Mouse (Mus musculus) Patski (cell line): ENCODE measurements around the gene Myd88. TPM values are rescaled to one million over a fixed set of nuclear protein-coding genes. Genes with fewer than 3 reads are reported as not detected.

ENCODE experiments used
- ATAC-seq: fragments of 100-300 bp; one replicate; pipeline ENCODE4 v1.8.0; 2021
- CTCF ChIA-PET: fragments of 350-600 bp; sonication (Branson Sonifier 250); formaldehyde crosslinking; loops from one replicate; lab custom pipeline; 2022; ENCODE audit warnings: inconsistent platforms; lab: Charles Lee
- POLR2A ChIA-PET: fragments of 350-600 bp; sonication (Branson Sonifier 250); formaldehyde crosslinking; loops from one replicate; lab custom pipeline; 2022; ENCODE audit warnings: antibody characterized with exemption, inconsistent platforms; lab: Charles Lee
- DNase-seq: peaks from one replicate; pipeline ENCODE4 v3.0.0-alpha.2; 2011; ENCODE audit warnings: low read depth, low spot score
- H3K27me3 ChIP-seq: fragments of 371-371 bp; one replicate; pipeline ENCODE4 v1.5.1; 2021
- CTCF ChIP-seq: fragments of 100-300 bp; IDR thresholded peaks from one replicate; pipeline ENCODE4 v1.5.1; 2021
- in situ Hi-C: fragments of 300-500 bp; cut with MboI; formaldehyde crosslinking; loops from 3 replicates; pipeline ENCODE4 v1.11.1; 2018; ENCODE audit warnings: low pct_unique_long_range_greater_than_20kb, mixed read lengths
- polyA plus RNA-seq: library from polyadenylated mRNA; unstranded; gene quantifications from one replicate; pipeline ENCODE4 v1.2.3, GENCODE M21; 2021

Myd88 gene
- polyA plus RNA-seq, 1 experiment from 2014 or later = 29.2 TPM

DNA sequence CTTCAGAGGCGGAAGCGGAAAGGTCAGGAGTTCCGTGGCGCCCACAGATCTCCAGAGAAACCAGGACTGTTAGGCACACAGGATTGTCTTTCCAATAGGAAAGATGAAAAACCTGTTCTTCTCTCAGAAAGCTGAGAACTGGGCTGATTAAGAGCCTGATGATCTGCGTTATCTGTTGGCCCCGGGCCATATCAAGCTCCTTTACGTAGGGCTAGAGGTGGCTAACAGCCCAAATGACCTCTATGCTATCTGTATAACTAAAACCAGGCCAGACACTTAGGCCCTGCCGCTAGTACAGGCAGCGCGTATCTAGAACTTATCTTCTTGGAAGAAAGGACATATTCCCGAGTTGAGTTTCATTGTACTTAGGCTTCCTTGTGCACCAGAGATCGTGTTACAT lies 22.0 kb upstream of the Myd88 start:
- no peak for DNase-seq
- ChIA-PET CTCF (no interaction called here), POLR2A (no interaction called here)
- no peak for TF ChIP-seq CTCF
- in situ Hi-C loops = loop anchor here (5.0 kb wide), 2 partner anchors 39 to 69 kb away; partner anchors contain the start of gene Acvr2b
- ATAC-seq = no peak
- H3K27me3 ChIP-seq = no peaks in the 10 kb centered on the region

DNA sequence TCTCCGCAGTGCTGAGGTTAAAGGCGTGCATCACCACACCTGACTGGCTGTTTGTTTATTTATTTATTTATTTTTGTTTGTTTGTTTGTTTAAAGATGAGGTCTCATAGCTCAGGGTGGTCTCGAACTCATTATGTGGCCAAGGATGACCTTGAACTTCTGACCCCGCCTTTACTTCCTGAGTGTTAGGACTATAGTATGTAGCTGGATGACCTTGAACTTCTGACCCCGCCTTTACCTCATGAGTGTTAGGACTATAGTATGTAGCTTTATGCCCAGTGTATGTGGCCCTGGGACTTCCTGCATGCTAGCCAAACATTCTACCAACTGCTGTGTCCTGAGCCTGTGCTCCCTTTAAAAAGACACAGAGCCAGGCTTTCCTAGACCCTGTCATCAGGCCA lies 20.2 kb upstream of the Myd88 start:
- ChIA-PET CTCF (interaction anchor here (0.9 kb wide), 1 partner anchor 29 kb away, joined by 3 read pairs; no protein-coding TSS in a partner anchor), POLR2A (no interaction called here)
- DNase-seq (no peak), ATAC-seq (no peak)
- in situ Hi-C loops = loop anchor here (5.0 kb wide), 2 partner anchors 41 to 71 kb away; partner anchors contain the start of gene Acvr2b
- no peak for TF ChIP-seq CTCF
- H3K27me3 ChIP-seq = no peaks in the 10 kb centered on the region

DNA sequence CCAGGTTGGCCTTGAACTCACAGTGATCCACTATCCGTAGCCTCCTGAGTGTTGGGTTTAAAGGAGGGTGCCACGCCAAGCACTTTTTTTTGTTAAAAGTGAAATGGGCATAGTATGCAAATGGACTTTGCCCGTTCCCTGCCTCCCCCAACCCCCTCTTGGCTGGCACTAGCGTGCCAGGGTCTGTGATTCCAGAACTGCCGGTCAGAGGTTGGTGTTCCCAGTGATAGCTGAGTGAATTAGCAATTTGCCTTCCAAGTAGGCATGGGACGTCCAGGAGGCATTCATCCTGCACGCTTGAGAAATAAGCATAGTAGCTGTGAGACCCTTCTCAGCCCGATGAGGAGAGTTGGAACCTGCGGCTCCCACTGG lies 16.8 kb upstream of the Myd88 start:
- no peak for TF ChIP-seq CTCF
- ChIA-PET CTCF (interaction anchor here (1.0 to 1.3 kb wide), 2 partner anchors 15 to 73 kb away, joined by 3 to 4 read pairs; no protein-coding TSS in a partner anchor), POLR2A (interaction anchor here (0.6 to 0.7 kb wide), 2 partner anchors 76 to 93 kb away, joined by 4 to 7 read pairs; no protein-coding TSS in a partner anchor)
- in situ Hi-C loops = no loop called here
- DNase-seq (no peak), ATAC-seq (no peak)
- H3K27me3 ChIP-seq = no peaks in the 10 kb centered on the region

DNA sequence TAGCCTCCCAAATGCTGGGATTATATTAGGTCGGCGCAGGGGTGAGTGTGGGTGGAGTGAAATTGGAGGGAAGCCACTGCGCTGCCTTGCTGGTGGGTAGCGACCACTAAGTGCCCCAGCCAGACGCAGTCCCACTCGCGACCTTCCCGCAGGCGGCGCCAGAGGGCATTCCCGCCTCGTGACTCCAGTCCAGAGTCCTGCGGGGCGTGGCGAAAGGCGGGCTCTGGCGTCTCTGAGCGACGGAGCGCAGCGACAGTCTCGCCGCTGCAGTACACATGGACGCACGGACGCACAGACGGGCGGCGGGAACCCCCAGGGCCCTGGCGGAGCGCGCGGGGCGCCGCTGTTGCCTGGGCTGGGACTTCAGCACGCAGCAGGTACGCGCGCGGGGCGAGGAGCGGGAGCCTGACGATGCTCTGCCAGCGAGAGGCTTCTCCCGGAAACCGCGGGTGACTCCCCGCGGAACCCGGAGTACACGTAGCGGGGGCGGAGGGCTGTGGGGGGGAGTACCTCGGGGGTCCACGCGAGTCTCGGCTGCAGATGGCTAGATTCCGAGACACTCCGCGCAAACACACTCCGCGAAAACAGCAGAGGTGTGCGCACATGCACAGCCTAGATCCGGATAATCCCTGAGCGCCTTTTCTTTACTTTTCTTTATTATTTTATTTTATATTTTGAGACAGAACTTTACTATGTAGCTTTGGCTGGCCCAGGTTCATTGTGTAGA lies 16.3 kb upstream of the Myd88 start, which contains the start of gene Xylb:
TSS of gene Xylb (plus strand) at position 51 of the 727 bp plus-strand sequence.
- in situ Hi-C loops = no loop called here
- CTCF ChIA-PET = interaction anchor here (0.9 to 1.0 kb wide), 2 partner anchors 16 to 73 kb away, joined by 3 to 4 read pairs; no protein-coding TSS in a partner anchor
- POLR2A ChIA-PET = interaction anchor here (0.6 kb wide), 2 partner anchors 76 to 121 kb away, joined by 3 to 4 read pairs; no protein-coding TSS in a partner anchor
- H3K27me3 ChIP-seq = no peaks in the 10 kb centered on the region
- TF ChIP-seq CTCF = peak; percentile 97
- DNase-seq = no peak
- ATAC-seq = peak; percentile 87

DNA sequence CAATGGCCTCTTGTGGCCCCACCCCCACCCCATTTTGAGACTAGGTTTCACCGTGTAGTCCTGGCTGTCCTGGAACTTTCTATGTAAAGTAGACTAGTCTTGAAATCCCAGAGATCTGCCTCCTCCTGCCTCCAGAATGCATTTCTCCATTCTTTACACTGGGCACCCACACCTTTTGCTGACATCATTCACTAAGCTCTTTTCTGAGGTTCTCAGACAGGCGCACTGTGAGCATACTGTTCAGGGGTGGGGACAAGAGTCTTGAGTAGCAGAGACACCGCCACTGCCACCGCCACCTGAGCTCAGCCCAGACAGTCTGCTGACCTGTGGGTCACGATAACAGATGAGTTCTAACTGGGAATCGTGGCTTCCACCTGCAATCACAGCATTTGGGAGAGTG lies 14.7 kb upstream of the Myd88 start:
- no peak for DNase-seq
- in situ Hi-C loops = no loop called here
- ChIA-PET CTCF (interaction anchor here (1.0 to 1.2 kb wide), 3 partner anchors 10 to 29 kb away, joined by 3 read pairs; no protein-coding TSS in a partner anchor), POLR2A (no interaction called here)
- TF ChIP-seq CTCF = no peak
- no peak for ATAC-seq
- H3K27me3 ChIP-seq = no peaks in the 10 kb centered on the region

DNA sequence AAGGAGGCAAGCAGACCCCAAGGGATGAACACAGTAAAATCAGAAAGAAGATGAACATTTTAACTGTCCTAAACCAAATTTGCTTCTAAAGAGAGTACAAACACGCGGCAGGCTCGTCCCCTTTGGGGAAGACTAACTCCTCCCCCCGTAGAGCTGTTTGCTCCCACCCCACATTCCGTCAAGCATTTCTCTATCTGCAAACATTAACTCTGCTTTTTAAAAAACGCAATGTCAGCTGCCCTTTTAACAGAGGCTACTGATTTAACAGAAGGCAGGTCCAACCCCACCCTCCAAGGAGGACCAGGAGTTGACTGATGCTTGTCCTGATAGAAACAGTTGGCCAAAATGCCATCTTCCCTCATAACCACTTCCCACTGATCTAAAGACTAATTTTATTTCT lies 12.7 kb upstream of the Myd88 start:
- no peaks in the 10 kb centered on the region for H3K27me3 ChIP-seq
- DNase-seq (no peak), ATAC-seq (no peak)
- ChIA-PET CTCF (no interaction called here), POLR2A (interaction anchor here (0.7 kb wide), 1 partner anchor 31 kb away, joined by 4 read pairs; no protein-coding TSS in a partner anchor)
- TF ChIP-seq CTCF = no peak
- in situ Hi-C loops = no loop called here

DNA sequence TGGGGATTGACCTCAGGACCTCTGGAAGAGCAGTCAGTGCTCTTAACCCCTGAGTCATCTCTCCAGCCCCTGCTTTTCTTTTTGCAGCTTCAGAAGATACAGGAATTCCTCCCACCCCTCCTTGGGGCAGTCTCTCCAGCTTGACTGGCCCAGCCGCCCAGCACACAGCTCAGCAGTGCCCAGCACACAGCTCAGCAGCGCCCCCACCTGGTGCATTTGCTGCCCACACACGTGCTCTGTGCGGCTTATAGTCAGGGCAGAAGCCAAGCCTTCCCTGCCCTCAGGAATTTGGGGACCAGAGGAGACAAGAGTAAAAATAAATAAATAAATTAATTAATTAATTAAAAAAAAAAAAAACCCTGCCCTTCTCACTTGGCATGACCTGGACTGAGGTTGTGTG lies 10.8 kb upstream of the Myd88 start:
- ChIA-PET POLR2A (interaction anchor here (1.5 kb wide), 1 partner anchor 30 kb away, joined by 3 read pairs; the partner anchor contains the start of gene Oxsr1), CTCF (interaction anchor here (0.6 to 2.0 kb wide), 6 partner anchors 10 to 432 kb away, joined by 3 to 10 read pairs (median 4); partner anchors contain the start of gene Oxsr1)
- TF ChIP-seq CTCF = peak; percentile 91
- ATAC-seq = peak; percentile 88
- no peaks in the 10 kb centered on the region for H3K27me3 ChIP-seq
- DNase-seq = no peak
- in situ Hi-C loops = no loop called here

DNA sequence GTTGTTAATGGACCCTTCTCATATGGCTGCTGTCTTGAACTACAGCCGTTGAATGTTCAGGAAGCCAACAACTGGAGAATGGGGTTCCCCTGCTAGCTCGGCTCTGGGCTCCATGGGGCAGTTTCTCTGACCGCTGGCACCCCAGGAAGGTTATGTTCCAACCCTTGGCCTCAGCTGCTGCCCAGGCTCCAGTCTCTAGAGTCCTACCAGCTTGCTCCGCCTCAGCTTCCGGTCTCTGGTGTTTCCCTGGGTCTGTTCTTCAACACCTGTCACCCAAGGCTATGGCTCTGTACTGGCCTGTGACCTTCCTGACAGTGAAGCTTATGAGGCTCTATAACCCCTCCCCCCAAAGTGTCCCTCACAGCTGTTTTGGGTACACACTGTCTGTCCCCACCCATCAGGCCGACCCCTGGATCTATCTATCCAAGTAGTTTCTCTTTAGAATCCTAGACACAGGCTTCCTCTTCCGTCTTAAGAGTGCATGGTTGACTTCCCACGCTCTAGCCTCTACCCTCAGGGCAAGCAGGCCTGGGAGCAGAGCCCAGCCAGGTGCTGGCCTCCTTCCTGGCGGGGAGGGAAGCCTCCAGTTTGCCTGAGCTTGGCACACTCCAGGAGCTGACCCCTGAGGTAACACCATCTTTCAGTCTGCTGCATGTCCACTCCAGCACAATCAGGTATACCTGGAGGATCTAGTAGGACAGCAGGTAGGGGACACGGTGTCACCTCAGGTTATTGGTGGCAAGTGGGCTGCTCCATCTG lies 9.9 kb upstream of the Myd88 start:
- DNase-seq (no peak), ATAC-seq (no peak)
- H3K27me3 ChIP-seq = no peaks in the 10 kb centered on the region
- in situ Hi-C loops = no loop called here
- ChIA-PET CTCF (interaction anchor here (0.6 to 2.0 kb wide), 5 partner anchors 9 to 431 kb away, joined by 3 to 10 read pairs (median 3); partner anchors contain the start of gene Oxsr1), POLR2A (interaction anchor here (1.1 to 1.5 kb wide), 2 partner anchors 11 to 29 kb away, joined by 3 read pairs; partner anchors contain the start of genes Acaa1a and Oxsr1)
- no peak for TF ChIP-seq CTCF

DNA sequence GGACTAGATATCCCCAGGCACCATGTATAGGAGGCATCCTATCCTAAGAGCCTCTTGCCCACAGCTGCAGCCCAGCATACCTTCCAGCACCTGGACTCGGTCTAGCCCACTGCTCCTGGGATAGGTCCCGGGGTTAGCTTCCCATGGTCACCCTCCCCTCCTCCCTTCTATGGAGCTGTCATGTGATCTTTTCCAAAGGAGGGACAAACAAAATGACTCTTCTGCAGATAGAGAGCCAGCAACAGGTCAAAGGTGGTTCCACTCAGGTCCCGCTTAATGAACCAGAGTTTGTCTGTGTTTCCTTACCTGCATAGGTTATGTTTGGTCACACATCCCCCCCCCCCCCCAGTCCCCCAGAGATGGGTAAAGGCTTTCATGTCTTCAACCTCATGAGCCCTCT lies 9.3 kb upstream of the Myd88 start:
- no peak for TF ChIP-seq CTCF
- ChIA-PET POLR2A (interaction anchor here (1.1 kb wide), 1 partner anchor 11 kb away, joined by 3 read pairs; the partner anchor contains the start of gene Acaa1a), CTCF (interaction anchor here (2.0 kb wide), 1 partner anchor 28 kb away, joined by 10 read pairs; the partner anchor contains the start of gene Oxsr1)
- H3K27me3 ChIP-seq = no peaks in the 10 kb centered on the region
- DNase-seq (no peak), ATAC-seq (no peak)
- in situ Hi-C loops = no loop called here

DNA sequence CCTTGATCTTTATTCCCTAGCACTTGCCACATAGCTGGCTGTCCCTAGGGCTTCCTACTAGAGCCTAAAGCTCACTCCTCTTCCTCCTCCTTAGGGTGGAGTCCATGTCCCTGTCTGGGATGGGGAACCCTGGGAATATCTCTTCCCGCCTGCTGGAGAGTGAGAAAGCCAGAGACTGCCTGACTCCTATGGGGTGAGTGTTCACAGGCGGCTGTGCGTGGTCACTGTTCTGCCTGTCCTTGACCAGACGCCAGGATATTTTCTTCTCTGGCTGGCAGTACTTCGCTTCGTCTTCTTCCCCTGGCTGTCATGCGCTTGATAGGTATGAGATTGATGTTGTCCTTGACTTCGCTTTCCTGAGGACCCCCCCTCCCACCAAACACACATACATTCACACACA lies 5.2 kb upstream of the Myd88 start:
- in situ Hi-C loops = loop anchor here (5.0 kb wide), 1 partner anchor 199 kb away; no protein-coding TSS in a partner anchor
- ChIA-PET CTCF (interaction anchor here (0.9 kb wide), 1 partner anchor 84 kb away, joined by 3 read pairs; no protein-coding TSS in a partner anchor), POLR2A (no interaction called here)
- no peak for ATAC-seq
- no peaks in the 10 kb centered on the region for H3K27me3 ChIP-seq
- no peak for DNase-seq
- TF ChIP-seq CTCF = no peak
